Comparison of ENCODE assay signal across 9 mouse cellular contexts in the genomic region with DNA sequence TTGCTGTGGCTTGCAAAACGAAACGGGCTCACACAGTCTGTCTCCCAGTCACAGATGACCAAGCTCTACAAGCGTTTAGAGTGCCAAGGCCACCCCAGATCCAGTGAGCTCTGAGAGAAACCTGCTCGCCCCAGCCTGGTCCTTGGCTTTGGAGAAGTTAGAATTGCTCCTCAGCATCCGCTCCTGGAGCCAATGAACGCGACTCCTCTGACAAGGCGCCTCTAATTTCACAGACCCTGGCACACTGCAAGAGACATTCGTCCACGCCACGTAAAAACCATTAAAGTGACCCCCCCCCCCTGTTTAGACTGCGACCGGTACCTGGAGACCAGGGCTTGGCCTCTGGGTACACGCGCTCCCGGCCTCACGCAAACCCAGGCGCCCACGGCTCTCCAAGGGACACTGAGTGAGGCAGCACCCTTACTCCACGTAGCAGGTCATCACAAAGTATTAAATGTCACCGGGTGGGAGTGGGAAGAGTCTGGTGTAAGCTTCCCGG. TPM values are rescaled to one million over a fixed set of nuclear protein-coding genes. Genes with fewer than 3 reads are reported as not detected.
DNase-seq lines count a peak whose midpoint lies in the region; ATAC-seq and TF ChIP-seq lines count a peak whose summit lies in the region.
"Had no signal": no experiment of that assay in that cellular context is flagged by ENCODE, and none has a peak within 500 bp of the region (broad histone marks: within the 10 kb centered on the region; RNA-seq: fewer than 3 reads in every experiment).

No protein-coding gene starts in this region.

- peak; percentile 15 to 20 for DNase-seq in cerebellum, postnatal 25 days
- no peak for DNase-seq in cerebellum, adult 11-12 months
- no peak for DNase-seq in thymus, adult 2 months
- no peak for DNase-seq in thymus, adult 18-20 months
- no peak for DNase-seq in liver, embryonic 13.5 days
- DNase-seq in spleen, adult 12 weeks (ENCODE audit: low spot score): no peak

- H3K27me3 ChIP-seq in thymus, adult 2 months (ENCODE audit: control insufficient read depth, insufficient read depth, low read length): no peaks in the 10 kb centered on the region; the same call in 1 of the 2 replicates
- peaks cover 31% of the 10 kb centered on the region for H3K27me3 ChIP-seq in heart, embryonic 16.5 days (ENCODE audit: control insufficient read depth, insufficient read depth, low read length)
- peaks cover 51% of the 10 kb centered on the region for H3K27me3 ChIP-seq in liver, embryonic 13.5 days
- H3K27me3 ChIP-seq: CH12.LX had no signal

- peak overlapping the region; percentile 31 for H3K4me3 ChIP-seq in thymus, adult 2 months (ENCODE audit: control insufficient read depth, insufficient read depth, low read length)
- peak overlapping the region; percentile 69 for H3K4me3 ChIP-seq in heart, embryonic 16.5 days (ENCODE audit: low read length)
- H3K4me3 ChIP-seq in liver, embryonic 13.5 days (replicated peaks): peak overlapping the region; percentile 50

- H3K4me2 ChIP-seq in heart, embryonic 16.5 days (ENCODE audit: low read depth, low read length): peak overlapping the region; percentile 94
- peak overlapping the region; percentile 65 for H3K4me2 ChIP-seq in liver, embryonic 13.5 days

- H3K27ac ChIP-seq in thymus, adult 2 months (ENCODE audit: control insufficient read depth, insufficient read depth, low read length): no peak overlapping the region
- H3K27ac ChIP-seq in heart, embryonic 16.5 days (ENCODE audit: low read length): no peak overlapping the region
- no peak overlapping the region for H3K27ac ChIP-seq in liver, embryonic 13.5 days

- no peak for ATAC-seq in heart, embryonic 16.5 days (replicated peaks; ENCODE audit: extremely low read depth, insufficient read depth, low FRiP score)
- no peak for ATAC-seq in liver, embryonic 13.5 days (ENCODE audit: low read depth)
- no peak for ATAC-seq in erythroid progenitor cell, adult 5-6 weeks (replicated peaks; ENCODE audit: low FRiP score, poor library complexity, severe bottlenecking)

- no peak for TF ChIP-seq CTCF in thymus, adult 2 months (IDR thresholded peaks at IDR 0.05; ENCODE audit: borderline replicate concordance, control insufficient read depth, extremely low read depth, insufficient read depth, low read length, poor library complexity)

- no peak for TF ChIP-seq POLR2A in thymus, adult 2 months (IDR thresholded peaks at IDR 0.05; ENCODE audit: control insufficient read depth, extremely low read depth, insufficient read depth, low read length, poor library complexity)

- 5% methylated on average over 22 of the region's 22 CpGs for WGBS in thymus, adult 2 months
- under 1% methylated on average over 22 of the region's 22 CpGs for WGBS in heart, embryonic 16.5 days
- WGBS in liver, embryonic 13.5 days (ENCODE audit: insufficient replicate concordance): 1% methylated on average over 22 of the region's 22 CpGs

- no peaks in the 10 kb centered on the region for H3K4me1 ChIP-seq in thymus, adult 2 months (replicated peaks; ENCODE audit: control insufficient read depth, insufficient read depth, low read length)
- peaks cover 12% of the 10 kb centered on the region for H3K4me1 ChIP-seq in heart, embryonic 16.5 days (ENCODE audit: control insufficient read depth, insufficient read depth, low read length)
- H3K4me1 ChIP-seq in liver, embryonic 13.5 days (replicated peaks): 0 out of 2 replicates have a peak, but pooled peaks cover 5% of the 10 kb centered on the region

- peak overlapping the region; percentile 56; the same call in 1 of the 2 replicates for H3K9ac ChIP-seq in heart, embryonic 16.5 days (ENCODE audit: low read length)
- no peak overlapping the region for H3K9ac ChIP-seq in liver, embryonic 13.5 days

- no peaks in the 10 kb centered on the region for H3K36me3 ChIP-seq in thymus, adult 2 months (ENCODE audit: control insufficient read depth, insufficient read depth, low read length)
- no peaks in the 10 kb centered on the region for H3K36me3 ChIP-seq in heart, embryonic 16.5 days (ENCODE audit: control insufficient read depth, insufficient read depth)
- H3K36me3 ChIP-seq in liver, embryonic 13.5 days: no peaks in the 10 kb centered on the region

- H3K9me3 ChIP-seq in heart, embryonic 16.5 days (replicated peaks; ENCODE audit: control insufficient read depth, low read length): no peaks in the 10 kb centered on the region
- H3K9me3 ChIP-seq in liver, embryonic 13.5 days (replicated peaks): no peaks in the 10 kb centered on the region

RNA-seq across cellular contexts. Expression of gene Eya4, which starts 1.6 kb away (rescaled TPM):
- polyA plus RNA-seq in thymus, adult 2 months (2012; rRNA removed): 2.9 and 3.3 TPM in 2 replicates
- 0.82 and 1.1 TPM in 2 replicates for polyA plus RNA-seq in heart, embryonic 16.5 days (2015; fragmentation: Nextera tagmentation; extraction: Ambion mirVana)
- 0.25 and 0.41 TPM in 2 replicates for polyA plus RNA-seq in liver, embryonic 13.5 days (2015; fragmentation: Nextera tagmentation; extraction: Ambion mirVana)
- 0.72 TPM in 1 of 2 replicates, not detected in the other for total RNA-seq in erythroid progenitor cell, adult 5-6 weeks (2015; ENCODE audit: low replicate concordance)
- 0.39 and 0.68 TPM in 2 replicates for total RNA-seq in erythroid progenitor cell, adult 5-6 weeks (2017; ENCODE audit: low replicate concordance)

Comparison
In these comparisons a context has a peak if more than half of its experiments do, and no peak if none do; other contexts are left out.
1. DNase-seq: peak in cerebellum, postnatal 25 days (2 of 2); none in cerebellum, adult 11-12 months (single experiment), thymus, adult 2 months (single experiment), thymus, adult 18-20 months (0 of 2), liver, embryonic 13.5 days (single experiment) and spleen, adult 12 weeks (single experiment).
2. Peak in every context shown above with its lines, with median percentiles within 50 percentile points of each other: H3K4me3 ChIP-seq.